Mouse (Mus musculus): ENCODE results near the gene Gm42791. TPM values are rescaled to one million over a fixed set of nuclear protein-coding genes. Genes with fewer than 3 reads are reported as not detected.
A peak's percentile ranks its signal among the peaks of the same experiment; 100 is the strongest.

Gene Gm42791
- total RNA-seq, 2 experiments from 2014 or later = 18.9 to 21.1 TPM

DNA sequence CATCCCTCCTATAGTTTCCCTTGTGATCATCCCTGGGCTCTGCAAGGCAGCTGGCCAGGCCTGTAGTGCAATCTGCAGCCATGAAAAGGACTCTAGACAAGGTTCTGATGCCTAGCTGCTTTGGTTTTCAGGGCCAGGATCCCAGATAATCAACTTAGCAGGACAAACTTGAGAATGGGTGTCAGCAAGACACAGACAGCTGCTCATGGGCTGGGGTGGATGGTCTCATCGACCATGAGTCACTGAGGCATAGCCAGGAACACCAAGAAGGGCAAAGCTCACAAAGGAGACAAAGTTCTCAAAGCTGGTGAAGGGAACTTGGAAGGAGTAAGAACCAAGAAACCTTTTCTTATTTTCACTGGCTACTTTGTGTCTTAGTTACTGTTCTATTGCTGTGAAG, 63.6 kb downstream of the Gm42791 start:
- DNase-seq (ENCODE audit: extremely low spot score in 1 of 2, low spot score in 1 of 2) = no peak

DNA sequence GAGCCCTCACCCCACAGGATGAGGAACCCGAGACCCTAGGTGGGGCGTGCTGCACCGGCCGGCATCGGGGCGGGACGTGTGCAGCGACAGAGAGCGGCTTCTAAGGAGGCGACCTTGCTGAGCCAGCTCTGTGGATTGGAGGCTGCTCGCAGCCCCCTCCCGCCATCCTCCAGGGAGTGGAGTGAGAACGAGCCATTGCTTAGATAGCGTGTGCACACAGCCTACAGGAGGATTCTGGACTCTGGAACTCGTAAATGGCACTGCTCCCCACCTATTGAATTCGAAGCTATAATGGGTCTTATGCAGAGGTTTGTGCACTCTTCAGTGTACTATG, 65.9 kb downstream of the Gm42791 start, which contains the start of gene Katnal1:
Katnal1 (minus strand) TSS at position 205 of the 334 bp plus-strand sequence.
- no peak for DNase-seq (ENCODE audit: extremely low spot score in 1 of 2, low spot score in 1 of 2)

DNA sequence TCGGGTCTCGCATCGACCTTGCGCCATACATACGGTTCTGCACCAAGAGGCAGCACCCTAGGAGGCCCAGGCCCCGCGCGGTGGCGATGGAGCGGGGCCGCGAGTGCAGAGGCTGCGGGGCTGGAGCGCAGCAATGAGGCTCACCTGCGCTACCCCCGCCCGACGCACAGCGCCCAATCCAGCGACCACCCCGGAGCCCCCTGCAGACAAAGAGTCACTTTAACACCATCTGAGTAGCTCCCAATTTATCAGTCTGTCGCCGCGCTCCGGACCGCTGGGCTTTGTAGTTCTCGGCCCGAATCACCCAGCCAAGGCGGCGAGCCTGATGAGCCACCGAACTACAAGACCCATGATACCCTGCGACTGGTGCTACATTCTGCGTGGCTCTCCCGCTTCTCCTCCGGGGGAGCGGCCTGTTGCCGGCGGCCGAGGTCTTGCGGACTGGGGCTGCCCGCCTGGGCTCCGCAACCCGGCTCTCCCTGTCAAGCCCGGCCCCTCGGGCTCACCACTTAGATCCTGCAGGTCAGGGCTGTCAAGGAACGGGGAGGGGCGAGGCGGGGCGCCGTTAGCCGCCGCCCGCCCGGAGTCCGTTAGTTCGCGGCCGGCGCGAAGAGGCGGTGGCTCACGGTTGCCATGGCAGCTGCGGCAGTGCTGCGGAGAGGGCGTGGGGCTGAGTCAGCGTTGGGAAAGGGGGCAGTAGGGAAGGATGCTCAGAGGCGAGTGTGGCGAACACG, 66.4 kb downstream of the Gm42791 start:
- DNase-seq (ENCODE audit: extremely low spot score in 1 of 2, low spot score in 1 of 2) = peak; percentile 84 to 92

DNA sequence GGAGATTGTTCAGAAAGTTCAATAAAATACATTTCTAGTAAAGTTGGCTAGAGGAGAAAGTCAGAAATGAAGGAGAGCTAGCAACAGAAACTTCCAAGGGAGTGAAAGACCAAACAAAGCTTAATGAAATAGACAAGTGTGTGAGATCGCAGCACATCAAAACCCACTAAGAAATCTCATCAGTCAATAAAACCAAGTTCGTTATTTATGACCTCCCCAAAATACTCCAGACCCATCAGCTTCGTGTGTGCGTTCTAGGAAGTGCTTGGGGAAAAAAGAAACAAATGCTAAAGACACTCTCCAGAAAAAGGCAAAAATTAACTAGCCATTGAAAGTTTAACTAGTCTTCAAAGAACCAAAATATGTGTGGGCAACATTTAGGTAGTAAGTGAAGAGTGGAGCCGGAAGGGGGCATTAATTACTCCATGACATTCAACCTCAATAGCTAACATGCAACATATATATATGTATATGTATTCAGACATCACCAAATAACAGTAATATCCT, 67.2 kb downstream of the Gm42791 start:
- no peak for DNase-seq (ENCODE audit: extremely low spot score in 1 of 2, low spot score in 1 of 2)

DNA sequence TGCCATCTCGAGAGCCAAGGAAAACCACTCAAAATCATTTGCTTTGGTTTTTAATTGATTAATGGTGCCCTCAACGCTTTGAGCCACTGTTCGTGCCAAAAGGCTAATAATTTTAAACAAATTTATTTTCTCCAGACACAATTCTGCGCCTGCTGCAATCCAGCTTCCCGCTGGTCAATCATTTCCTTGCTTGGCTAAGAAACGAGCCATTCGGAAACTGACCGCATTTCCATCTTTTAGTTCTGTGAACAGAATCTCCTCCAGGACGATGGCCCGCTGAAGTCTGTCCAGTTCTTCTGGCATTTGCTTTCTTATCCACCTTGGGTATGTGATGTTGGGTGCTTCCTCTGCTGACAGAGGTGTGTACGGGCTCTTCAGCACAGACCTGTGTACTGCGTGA, 70.4 kb downstream of the Gm42791 start:
- no peak for DNase-seq (ENCODE audit: extremely low spot score in 1 of 2, low spot score in 1 of 2)

DNA sequence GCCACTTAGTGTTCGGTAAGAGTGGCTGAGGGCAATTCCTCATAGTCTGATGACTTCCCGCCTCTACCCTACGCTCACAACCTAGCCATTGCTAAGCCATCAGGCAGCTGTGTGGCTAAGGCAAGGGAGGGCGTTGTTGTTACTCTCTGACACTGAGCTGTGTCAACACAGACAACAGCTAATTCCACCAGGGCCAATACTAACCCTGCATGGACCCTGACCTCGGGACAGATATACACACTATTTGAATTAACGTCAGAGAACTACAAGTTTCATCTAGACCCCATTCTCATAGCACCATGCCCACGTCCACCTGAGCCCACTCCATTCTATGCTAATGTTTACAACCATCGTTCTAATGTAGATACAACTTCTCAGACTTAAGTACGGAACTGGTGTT, 70.9 kb downstream of the Gm42791 start:
- no peak for DNase-seq (ENCODE audit: extremely low spot score in 1 of 2, low spot score in 1 of 2)

DNA sequence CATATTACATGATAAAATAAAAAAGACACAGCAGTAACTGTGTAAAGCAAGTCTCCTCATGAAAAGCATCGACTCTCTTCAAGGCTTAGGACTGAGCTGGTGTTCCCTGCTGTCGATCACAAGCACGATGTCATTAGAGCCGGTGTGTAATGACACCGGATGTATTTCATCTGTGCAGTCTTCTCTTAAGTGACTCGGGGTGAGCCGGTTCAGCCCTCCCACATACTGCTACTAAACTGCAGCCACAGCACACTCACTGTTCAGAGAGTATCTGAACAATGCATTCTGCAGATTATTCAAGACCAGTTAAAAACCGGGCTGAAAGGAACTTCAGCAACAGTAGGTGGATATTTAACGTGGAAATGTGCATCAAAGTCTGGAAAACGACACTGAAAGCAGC, 71.5 kb downstream of the Gm42791 start:
- DNase-seq (ENCODE audit: extremely low spot score in 1 of 2, low spot score in 1 of 2) = no peak

DNA sequence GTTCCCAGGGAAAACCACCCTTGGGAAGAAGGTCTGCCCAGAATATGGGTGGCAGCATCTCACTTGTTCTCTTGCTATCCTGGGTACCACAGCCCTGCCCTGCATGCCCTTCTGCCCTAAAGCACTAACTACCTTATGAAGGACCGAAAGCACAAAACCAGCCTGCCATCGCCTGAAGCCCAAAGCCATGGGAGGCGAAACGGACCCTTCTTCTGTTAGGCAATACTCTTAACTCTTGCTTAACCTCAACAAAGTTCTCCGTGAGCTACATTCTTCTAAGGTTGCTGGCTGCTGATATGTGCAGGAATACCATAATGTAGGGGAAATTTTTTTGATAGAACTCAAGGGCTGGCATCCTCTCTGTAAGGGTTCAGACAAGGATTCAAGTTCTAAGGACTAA, 72.2 kb downstream of the Gm42791 start:
- no peak for DNase-seq (ENCODE audit: extremely low spot score in 1 of 2, low spot score in 1 of 2)

DNA sequence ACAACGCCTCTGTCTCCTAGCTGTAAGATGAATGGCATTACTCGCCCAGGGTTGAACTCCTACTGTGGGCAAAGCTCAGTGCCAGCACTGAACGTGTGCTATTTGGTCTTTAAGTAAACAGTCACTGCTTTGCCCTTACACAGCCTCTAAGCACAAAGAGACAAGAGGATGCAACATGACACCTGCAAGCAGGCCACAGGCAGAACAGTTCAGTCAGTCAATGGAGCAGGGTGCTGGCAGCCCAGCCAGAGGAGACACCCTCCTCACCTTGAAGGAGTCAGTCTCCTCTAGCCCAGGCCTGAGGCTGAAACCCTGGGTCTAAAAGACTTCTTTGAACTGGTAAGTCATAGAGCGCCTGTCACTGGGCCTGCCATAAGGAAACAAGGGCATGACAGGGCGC, 76.9 kb downstream of the Gm42791 start:
- no peak for DNase-seq (ENCODE audit: extremely low spot score in 1 of 2, low spot score in 1 of 2)

DNA sequence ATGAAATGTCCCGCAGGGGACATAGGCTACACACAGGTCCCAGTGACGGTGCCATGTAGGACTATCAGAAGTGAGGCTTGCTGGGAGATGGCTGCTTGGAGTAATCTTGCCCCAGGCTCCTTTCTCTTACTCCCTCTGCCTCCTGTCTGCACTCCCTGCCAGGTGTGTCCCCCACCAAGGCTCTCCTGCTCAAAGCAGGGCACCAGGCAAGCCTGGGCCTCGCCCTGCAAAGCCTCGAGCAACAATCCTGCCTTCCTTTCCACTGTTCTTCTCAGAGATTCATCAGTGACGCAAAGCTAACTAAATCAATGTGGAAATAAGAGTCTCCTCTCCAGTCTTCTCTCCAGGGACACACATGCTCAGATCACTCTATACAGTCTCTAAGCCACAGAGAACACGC, 78.2 kb downstream of the Gm42791 start:
- DNase-seq (ENCODE audit: extremely low spot score in 1 of 2, low spot score in 1 of 2) = no peak

DNA sequence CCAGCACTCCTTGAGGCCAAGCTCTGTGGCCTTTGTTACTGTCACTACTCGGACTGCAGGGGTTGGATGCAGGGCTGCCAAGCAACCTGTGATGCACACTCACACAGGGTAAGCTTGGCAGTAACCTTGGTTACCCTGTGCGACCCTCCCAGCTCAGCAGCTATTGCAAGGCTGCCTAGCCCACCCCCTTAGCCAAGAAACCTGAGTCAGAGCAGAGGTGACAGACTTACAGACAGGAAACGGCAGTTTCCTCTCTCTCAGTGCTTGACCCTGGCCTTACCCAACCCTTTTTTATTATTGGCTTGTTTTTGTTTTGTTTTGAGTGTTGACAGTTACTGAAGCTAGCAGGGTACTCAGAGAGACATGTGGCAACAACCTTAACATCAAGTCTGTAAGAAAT, 82.7 kb downstream of the Gm42791 start:
- no peak for DNase-seq (ENCODE audit: extremely low spot score in 1 of 2, low spot score in 1 of 2)

DNA sequence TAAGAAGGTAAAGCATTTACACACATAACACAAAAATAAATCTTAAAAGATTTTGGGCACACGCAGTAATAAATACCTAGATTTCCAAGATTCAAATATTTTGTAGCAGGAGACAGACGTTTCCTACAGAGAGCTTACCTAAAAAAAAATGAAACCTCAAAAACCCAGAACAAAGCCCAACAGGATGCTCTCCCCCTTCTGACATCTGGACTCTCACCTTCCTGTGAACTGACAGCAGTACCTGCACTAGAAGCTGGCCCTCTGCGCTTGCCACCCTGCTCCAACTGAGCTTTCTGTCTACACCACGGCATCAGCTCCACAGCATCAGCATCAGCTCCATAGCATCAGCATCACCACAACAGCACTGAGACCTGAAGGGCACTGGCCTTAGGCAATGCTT, 84.9 kb downstream of the Gm42791 start:
- DNase-seq (ENCODE audit: extremely low spot score in 1 of 2, low spot score in 1 of 2) = no peak

DNA sequence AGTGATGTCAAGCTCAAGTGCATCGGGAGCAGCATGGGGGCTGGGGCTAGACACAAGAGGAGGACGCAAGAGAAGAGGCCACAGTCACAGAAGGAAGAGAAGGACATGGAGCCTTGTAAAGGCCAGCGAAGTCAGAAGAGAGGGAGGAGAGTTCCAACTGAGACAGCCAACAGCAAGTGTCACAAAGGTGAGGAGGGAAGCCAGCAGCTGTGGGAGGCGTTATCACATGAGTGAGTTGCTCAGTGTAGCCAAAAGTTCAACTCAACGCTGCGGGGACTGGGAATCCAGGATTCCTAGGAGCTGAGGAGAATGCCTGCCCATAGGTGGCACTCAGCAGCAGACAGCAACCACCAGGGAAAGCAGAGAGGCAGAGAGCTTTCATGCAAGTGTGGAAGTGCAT, 85.5 kb downstream of the Gm42791 start:
- DNase-seq (ENCODE audit: extremely low spot score in 1 of 2, low spot score in 1 of 2) = no peak

DNA sequence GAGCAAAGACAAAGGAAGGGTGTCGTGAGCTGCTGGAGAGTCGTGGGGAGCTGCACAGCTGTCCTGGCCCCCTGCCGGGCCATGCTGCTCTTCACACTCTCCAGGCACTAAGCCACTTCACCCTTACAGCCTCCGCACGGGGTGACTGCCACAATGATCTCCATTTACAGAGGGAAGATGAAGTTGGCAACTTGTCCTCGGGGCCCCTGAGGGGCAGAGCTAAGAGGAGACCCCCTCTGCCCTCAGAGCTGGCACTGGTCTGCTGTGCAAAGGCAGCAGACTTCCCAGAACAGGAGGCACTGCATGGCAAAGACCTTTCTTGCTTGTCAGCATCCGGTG, 85.9 kb downstream of the Gm42791 start:
- DNase-seq (ENCODE audit: extremely low spot score in 1 of 2, low spot score in 1 of 2) = no peak

DNA sequence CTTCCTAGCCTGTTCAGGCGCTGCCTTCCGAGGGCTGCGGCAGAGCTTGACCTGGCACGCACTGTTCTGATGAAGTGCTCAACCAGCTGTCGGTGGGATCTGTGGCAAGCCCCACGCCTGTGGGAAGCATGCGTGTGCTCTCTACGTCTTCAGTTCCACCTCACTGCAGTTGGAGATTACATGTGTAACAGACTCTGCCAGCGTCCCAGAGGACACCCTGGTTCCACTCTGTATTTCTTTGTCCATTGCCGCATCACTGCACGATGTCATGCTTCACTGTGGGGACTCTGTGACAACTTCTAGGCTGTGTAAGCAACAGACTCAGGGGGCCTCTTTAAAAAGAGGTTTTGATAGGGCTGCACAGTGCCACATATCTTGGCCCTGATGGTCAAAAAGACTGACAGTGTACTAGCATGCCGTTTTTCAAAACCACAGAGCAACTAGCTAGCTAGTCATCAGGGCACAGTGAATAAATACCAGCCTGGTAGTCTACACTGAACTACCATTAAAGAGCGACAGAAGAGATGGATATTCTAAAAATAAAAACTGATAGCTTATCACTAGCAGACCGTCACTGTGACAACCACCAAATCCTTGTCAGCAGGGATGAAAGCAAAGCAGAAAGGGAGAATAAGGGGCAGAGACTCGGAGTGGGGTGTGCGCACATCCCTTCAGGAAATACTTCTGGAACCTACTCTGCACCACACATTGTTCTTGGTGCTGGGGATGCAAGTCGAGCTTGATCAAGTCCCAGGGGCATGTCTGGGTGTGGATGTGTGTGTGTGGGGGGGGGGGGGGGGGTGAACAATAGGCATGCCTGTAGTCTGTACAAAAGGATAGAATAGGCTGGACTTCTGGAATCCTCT, 86.5 kb downstream of the Gm42791 start:
- DNase-seq (ENCODE audit: extremely low spot score in 1 of 2, low spot score in 1 of 2) = no peak

DNA sequence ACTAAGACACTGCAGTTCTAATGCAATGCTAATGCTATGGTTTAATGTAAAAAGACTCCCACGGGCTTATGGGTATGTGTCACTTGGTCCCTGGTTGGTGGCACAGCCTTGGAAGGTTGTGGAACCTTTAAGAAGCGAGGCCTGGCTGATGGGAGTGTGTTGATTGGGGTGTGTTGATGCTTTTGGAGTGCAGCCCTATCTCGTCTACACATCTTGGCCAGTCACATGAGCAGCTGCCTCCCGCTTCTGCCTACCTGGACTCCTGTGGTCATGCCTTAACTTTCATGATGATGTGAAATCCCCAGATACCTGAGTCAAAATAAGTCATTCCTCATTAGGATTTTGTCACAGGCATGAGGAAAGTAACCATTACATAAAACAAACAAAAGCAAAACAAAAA, 88.6 kb downstream of the Gm42791 start:
- no peak for DNase-seq (ENCODE audit: extremely low spot score in 1 of 2, low spot score in 1 of 2)

DNA sequence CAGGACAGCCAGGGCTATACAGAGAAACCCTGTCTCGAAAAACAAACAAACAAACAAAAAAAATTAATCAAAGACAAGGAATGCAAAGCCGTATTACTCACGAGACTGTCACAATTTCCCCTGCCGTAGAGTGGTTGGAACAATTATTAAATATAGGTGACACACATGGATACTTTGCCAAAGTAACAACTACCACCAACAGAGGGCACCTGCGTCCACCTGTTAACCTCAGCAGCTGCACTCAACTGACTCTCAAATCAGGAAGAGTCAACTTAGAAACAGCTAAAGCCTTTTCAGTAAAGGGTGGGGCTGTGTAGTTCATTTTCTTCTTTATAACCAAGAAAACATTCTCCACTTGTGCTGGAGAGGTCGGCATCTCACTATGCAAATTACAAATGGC, 90.1 kb downstream of the Gm42791 start:
- DNase-seq (ENCODE audit: extremely low spot score in 1 of 2, low spot score in 1 of 2) = no peak

DNA sequence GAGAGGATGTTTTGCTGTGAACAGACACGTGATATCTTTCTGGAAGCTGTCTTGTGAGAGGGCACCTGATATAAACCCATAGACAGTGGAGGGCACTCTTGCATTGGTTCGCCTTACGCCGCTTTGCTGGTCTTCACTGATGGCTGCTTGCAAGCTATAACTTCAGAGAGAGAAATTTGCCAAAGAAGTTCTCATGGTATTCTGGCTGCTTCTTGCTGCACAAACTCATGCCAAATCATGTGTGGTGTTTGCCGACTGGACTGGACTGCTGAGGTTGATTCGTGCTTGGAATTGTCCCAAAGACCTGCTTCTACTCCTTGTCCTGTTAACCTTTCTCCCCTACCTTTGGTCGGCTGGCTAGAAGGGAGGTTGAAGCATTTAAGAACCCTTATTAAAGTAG, 95.6 kb downstream of the Gm42791 start:
- DNase-seq (ENCODE audit: extremely low spot score in 1 of 2, low spot score in 1 of 2) = no peak

DNA sequence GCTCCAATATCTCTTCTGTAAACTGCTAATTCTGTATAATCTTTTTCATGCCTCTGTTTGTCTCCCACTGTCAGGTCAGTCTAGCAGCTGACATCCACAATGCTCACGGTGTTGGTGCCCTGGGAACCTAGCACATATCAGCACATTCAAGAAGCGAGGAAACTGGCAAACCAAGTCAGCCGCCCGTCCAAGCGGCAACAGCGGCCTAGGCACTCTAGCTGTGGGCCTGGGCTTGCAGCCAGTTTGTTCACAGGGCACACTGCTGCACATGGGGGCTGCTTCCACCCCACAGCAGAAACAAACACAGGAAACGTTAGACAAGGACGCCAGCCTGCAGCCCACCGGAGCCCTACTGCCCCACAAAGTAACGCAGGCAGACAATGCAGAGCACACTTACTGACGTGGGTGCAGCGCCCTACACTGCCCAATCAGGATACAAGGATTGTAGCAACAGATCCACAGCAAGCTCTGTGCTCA, 97.0 kb downstream of the Gm42791 start:
- no peak for DNase-seq (ENCODE audit: extremely low spot score in 1 of 2, low spot score in 1 of 2)

DNA sequence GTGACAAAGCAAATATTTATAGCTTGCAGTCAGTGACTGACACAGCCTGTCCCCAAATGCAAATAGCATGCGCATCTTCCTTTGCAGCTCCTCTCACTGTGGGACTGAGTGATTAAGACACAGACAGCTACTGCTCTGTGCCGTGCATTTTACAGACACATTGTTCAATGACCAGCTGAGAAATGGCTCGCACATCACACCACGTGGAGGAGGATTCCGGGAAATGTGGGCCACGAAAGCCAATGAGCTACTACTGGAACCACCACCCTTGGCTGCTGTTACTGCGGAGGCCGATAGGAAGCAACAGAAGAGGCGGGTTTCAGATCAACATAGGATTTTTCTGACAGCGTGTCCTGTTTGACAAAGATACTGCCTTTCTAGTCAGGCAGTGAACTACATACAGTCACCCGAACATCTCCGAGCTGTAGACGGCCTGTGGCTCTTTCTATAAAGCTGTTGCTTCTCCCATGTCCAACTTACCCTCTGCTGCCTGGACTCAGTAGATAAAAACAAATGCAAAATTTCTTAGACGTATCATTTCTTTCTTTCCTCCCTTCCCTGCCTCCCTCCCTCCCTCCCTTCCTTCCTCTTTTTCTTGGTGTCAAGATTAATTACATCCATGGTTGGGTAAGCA, 97.8 kb downstream of the Gm42791 start:
- peak in 1 of 2 experiments; percentile 26 for DNase-seq (ENCODE audit: extremely low spot score in 1 of 2, low spot score in 1 of 2)

DNA sequence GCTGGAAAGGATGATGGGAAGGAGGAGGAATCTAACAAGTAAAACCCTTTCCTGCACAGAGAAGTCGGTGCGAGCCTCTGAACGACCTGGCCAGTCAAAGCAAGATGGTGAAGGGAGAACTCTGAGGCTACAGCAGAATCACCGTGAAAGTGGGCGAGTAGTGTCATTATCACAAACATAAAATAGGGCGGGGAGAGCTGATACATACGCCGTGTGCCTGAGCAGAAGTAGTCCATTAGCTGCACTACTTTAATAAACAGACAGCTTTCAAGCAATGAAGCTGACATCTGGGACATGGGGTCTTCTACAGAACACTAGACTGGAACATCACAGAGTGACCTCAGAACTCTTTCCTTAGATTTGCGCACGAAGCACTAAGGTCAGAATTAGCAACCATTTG, 98.4 kb downstream of the Gm42791 start:
- no peak for DNase-seq (ENCODE audit: extremely low spot score in 1 of 2, low spot score in 1 of 2)

All from layer of hippocampus, postnatal 25 days (tissue).